In genomic region chr17:53554088-53554487, GRCm38 (mm10) we compare ENCODE assay signal across 10 mouse cellular contexts. TPM values are rescaled to one million over a fixed set of nuclear protein-coding genes. Genes with fewer than 3 reads are reported as not detected.
DNase-seq lines count a peak whose midpoint lies in the region; ATAC-seq and TF ChIP-seq lines count a peak whose summit lies in the region.
"Had no signal": no experiment of that assay in that cellular context is flagged by ENCODE, and none has a peak within 500 bp of the region (broad histone marks: within the 10 kb centered on the region; RNA-seq: fewer than 3 reads in every experiment).

No protein-coding gene starts in this region.

- H3K4me1 ChIP-seq in intestine, postnatal 0 days (replicated peaks; ENCODE audit: control insufficient read depth, insufficient read depth, low read length): no peaks in the 10 kb centered on the region
- H3K4me1 ChIP-seq in intestine, embryonic 15.5 days (replicated peaks): no peaks in the 10 kb centered on the region
- peaks cover 33% of the 10 kb centered on the region for H3K4me1 ChIP-seq in liver, embryonic 15.5 days (replicated peaks)
- no peaks in the 10 kb centered on the region for H3K4me1 ChIP-seq in hindbrain, embryonic 12.5 days
- H3K4me1 ChIP-seq: limb, embryonic 12.5 days had no signal

- DNase-seq in neural tube, embryonic 10.5 days (ENCODE audit: extremely low spot score, low spot score): no peak
- no peak for DNase-seq in T-cell, adult 2 months (ENCODE audit: low spot score)

- H3K27ac ChIP-seq in intestine, postnatal 0 days (ENCODE audit: low read depth, low read length): no peak overlapping the region
- no peak overlapping the region for H3K27ac ChIP-seq in intestine, embryonic 15.5 days
- peak overlapping the region; percentile 73 for H3K27ac ChIP-seq in liver, embryonic 15.5 days (replicated peaks)
- no peak overlapping the region for H3K27ac ChIP-seq in hindbrain, embryonic 12.5 days
- H3K27ac ChIP-seq: hindbrain, embryonic 10.5 days; limb, embryonic 12.5 days had no signal

- WGBS in intestine, postnatal 0 days: 67% methylated on average over 4 of the region's 4 CpGs
- WGBS in intestine, embryonic 15.5 days: 71% methylated on average over 4 of the region's 4 CpGs
- WGBS in liver, embryonic 15.5 days (ENCODE audit: insufficient replicate concordance): 54% methylated on average over 4 of the region's 4 CpGs
- 79% methylated on average over 4 of the region's 4 CpGs for WGBS in hindbrain, embryonic 12.5 days

- H3K4me2 ChIP-seq in intestine, postnatal 0 days (replicated peaks; ENCODE audit: low read depth): no peak overlapping the region
- no peak overlapping the region for H3K4me2 ChIP-seq in intestine, embryonic 15.5 days (replicated peaks)
- peak overlapping the region; percentile 19 for H3K4me2 ChIP-seq in liver, embryonic 15.5 days
- no peak overlapping the region for H3K4me2 ChIP-seq in hindbrain, embryonic 12.5 days (replicated peaks)
- H3K4me2 ChIP-seq: limb, embryonic 12.5 days had no signal

- no peaks in the 10 kb centered on the region for H3K27me3 ChIP-seq in intestine, postnatal 0 days (replicated peaks; ENCODE audit: control insufficient read depth, insufficient read depth, low read length)
- no peaks in the 10 kb centered on the region for H3K27me3 ChIP-seq in intestine, embryonic 15.5 days (replicated peaks)
- no peaks in the 10 kb centered on the region for H3K27me3 ChIP-seq in liver, embryonic 15.5 days
- no peaks in the 10 kb centered on the region for H3K27me3 ChIP-seq in hindbrain, embryonic 12.5 days
- H3K27me3 ChIP-seq: limb, embryonic 12.5 days had no signal

- H3K9me3 ChIP-seq in intestine, postnatal 0 days (ENCODE audit: control insufficient read depth): no peaks in the 10 kb centered on the region
- no peaks in the 10 kb centered on the region for H3K9me3 ChIP-seq in intestine, embryonic 15.5 days
- no peaks in the 10 kb centered on the region for H3K9me3 ChIP-seq in liver, embryonic 15.5 days (replicated peaks)
- H3K9me3 ChIP-seq in hindbrain, embryonic 12.5 days (replicated peaks): no peaks in the 10 kb centered on the region
- H3K9me3 ChIP-seq: limb, embryonic 12.5 days had no signal

- H3K36me3 ChIP-seq in intestine, postnatal 0 days (ENCODE audit: control insufficient read depth, insufficient read depth): no peaks in the 10 kb centered on the region
- H3K36me3 ChIP-seq in intestine, embryonic 15.5 days: no peaks in the 10 kb centered on the region
- H3K36me3 ChIP-seq in liver, embryonic 15.5 days (replicated peaks): no peaks in the 10 kb centered on the region
- H3K36me3 ChIP-seq in hindbrain, embryonic 12.5 days: no peaks in the 10 kb centered on the region
- H3K36me3 ChIP-seq: hindbrain, embryonic 10.5 days; limb, embryonic 12.5 days had no signal

- no peak overlapping the region for H3K4me3 ChIP-seq in intestine, postnatal 0 days (ENCODE audit: low read depth, low read length)
- no peak overlapping the region for H3K4me3 ChIP-seq in intestine, embryonic 15.5 days (replicated peaks)
- no peak overlapping the region for H3K4me3 ChIP-seq in liver, embryonic 15.5 days (replicated peaks)
- no peak overlapping the region for H3K4me3 ChIP-seq in hindbrain, embryonic 12.5 days
- H3K4me3 ChIP-seq: hindbrain, embryonic 10.5 days; limb, embryonic 12.5 days had no signal

- ATAC-seq in intestine, postnatal 0 days: no peak
- no peak for ATAC-seq in intestine, embryonic 15.5 days
- ATAC-seq in CD4-positive, CD25-positive, alpha-beta regulatory T cell, adult 4 months: peak; percentile 79
- peak; percentile 46 for ATAC-seq in activated CD4-positive, CD25-positive, alpha-beta regulatory T cell, adult 4 months
- ATAC-seq in liver, embryonic 15.5 days (ENCODE audit: insufficient read depth): no peak
- ATAC-seq in hindbrain, embryonic 12.5 days (ENCODE audit: low FRiP score): no peak

- no peak overlapping the region for H3K9ac ChIP-seq in intestine, postnatal 0 days (ENCODE audit: low read depth, low read length)
- no peak overlapping the region for H3K9ac ChIP-seq in intestine, embryonic 15.5 days
- no peak overlapping the region for H3K9ac ChIP-seq in liver, embryonic 15.5 days
- H3K9ac ChIP-seq in hindbrain, embryonic 12.5 days: no peak overlapping the region
- H3K9ac ChIP-seq: limb, embryonic 12.5 days had no signal

- TF ChIP-seq CTCF in intestine, postnatal 0 days (IDR thresholded peaks at IDR 0.05; ENCODE audit: low read depth): peak; percentile 60

RNA-seq across cellular contexts. Expression of gene Kat2b, which starts 12.6 kb away (rescaled TPM):
- polyA plus RNA-seq in intestine, postnatal 0 days (2015; fragmentation: Nextera tagmentation; extraction: Ambion mirVana): 5.9 and 6.1 TPM in 2 replicates
- 3.7 and 4.3 TPM in 2 replicates for polyA plus RNA-seq in intestine, embryonic 15.5 days (2015; fragmentation: Nextera tagmentation; extraction: Ambion mirVana)
- 10 to 100 TPM; 18.7 to 31.5 TPM for polyA plus RNA-seq in CD4-positive, CD25-positive, alpha-beta regulatory T cell, adult 4 months (2017; shearing (Covaris generic))
- 10 to 100 TPM; 12.1 to 22.0 TPM for polyA plus RNA-seq in activated CD4-positive, CD25-positive, alpha-beta regulatory T cell, adult 4 months (2017; shearing (Covaris generic))
- polyA plus RNA-seq in liver, embryonic 15.5 days (2015; fragmentation: Nextera tagmentation; extraction: Ambion mirVana): 4.2 and 5.5 TPM in 2 replicates
- polyA plus RNA-seq in hindbrain, embryonic 12.5 days (2016; fragmentation: Nextera tagmentation; extraction: Ambion mirVana): 5.3 and 5.8 TPM in 2 replicates

RNA-seq across cellular contexts. Expression of gene Pp2d1, which starts 14.8 kb away (rescaled TPM):
- 0.07 and 0.27 TPM in 2 replicates for polyA plus RNA-seq in intestine, postnatal 0 days (2015; fragmentation: Nextera tagmentation; extraction: Ambion mirVana)
- 0.11 and 0.29 TPM in 2 replicates for polyA plus RNA-seq in intestine, embryonic 15.5 days (2015; fragmentation: Nextera tagmentation; extraction: Ambion mirVana)
- polyA plus RNA-seq in CD4-positive, CD25-positive, alpha-beta regulatory T cell, adult 4 months (2017; shearing (Covaris generic)): 1 to 10 TPM in 1 of 2 experiments, under 1 TPM in 1; 0.60 to 1.2 TPM
- polyA plus RNA-seq in activated CD4-positive, CD25-positive, alpha-beta regulatory T cell, adult 4 months (2017; shearing (Covaris generic)): 1 to 10 TPM in 1 of 2 experiments, under 1 TPM in 1; 0.47 to 1.2 TPM
- 0.05 and 0.13 TPM in 2 replicates for polyA plus RNA-seq in liver, embryonic 15.5 days (2015; fragmentation: Nextera tagmentation; extraction: Ambion mirVana)
- 0.39 and 0.44 TPM in 2 replicates for polyA plus RNA-seq in hindbrain, embryonic 12.5 days (2016; fragmentation: Nextera tagmentation; extraction: Ambion mirVana)

Comparison
In these comparisons a context has a peak if more than half of its experiments do, and no peak if none do; other contexts are left out.
1. ATAC-seq: peak in CD4-positive, CD25-positive, alpha-beta regulatory T cell, adult 4 months (single experiment) and activated CD4-positive, CD25-positive, alpha-beta regulatory T cell, adult 4 months (single experiment); none in intestine, postnatal 0 days (single experiment), intestine, embryonic 15.5 days (single experiment), liver, embryonic 15.5 days (single experiment) and hindbrain, embryonic 12.5 days (single experiment).